Mouse (Mus musculus): ENCODE measurements around the gene Calu.
A peak's percentile ranks its signal among the peaks of the same experiment; 100 is the strongest.
"Not testable (repeated sequence)": the region's sequence is repeated elsewhere in the genome, so short reads cannot be mapped to it uniquely, and the experiment has no call there.

Calu gene

GRCm38 (mm10) chr6:29362246-29363128 is 14.6 kb downstream of the Calu start:
- no peak for DNase-seq (ENCODE audit: extremely low read depth, insufficient read length, low spot score)

- DNase-seq (ENCODE audit: extremely low read depth, insufficient read length, low spot score) = no peak
Measured at GRCm38 (mm10) chr6:29363129-29363515, 15.3 kb downstream of the Calu start.

GRCm38 (mm10) chr6:29365277-29365676 is 17.4 kb downstream of the Calu start:
- DNase-seq (ENCODE audit: extremely low read depth, insufficient read length, low spot score) = no peak

GRCm38 (mm10) chr6:29377386-29377785 is 29.5 kb downstream of the Calu start:
- DNase-seq (ENCODE audit: extremely low read depth, insufficient read length, low spot score) = no peak

GRCm38 (mm10) chr6:29378678-29379077 is 30.8 kb downstream of the Calu start:
- DNase-seq (ENCODE audit: extremely low read depth, insufficient read length, low spot score) = no peak

- no peak for DNase-seq (ENCODE audit: extremely low read depth, insufficient read length, low spot score)
Measured at GRCm38 (mm10) chr6:29379954-29380353, 32.1 kb downstream of the Calu start.

GRCm38 (mm10) chr6:29382442-29382841 is 34.6 kb downstream of the Calu start:
- DNase-seq (ENCODE audit: extremely low read depth, insufficient read length, low spot score) = no peak

GRCm38 (mm10) chr6:29388052-29388518 is 40.2 kb downstream of the Calu start, which contains the start of gene Opn1sw:
TSS of gene Opn1sw (minus strand) at chr6:29388468.
- DNase-seq (ENCODE audit: extremely low read depth, insufficient read length, low spot score) = peak; percentile 86

GRCm38 (mm10) chr6:29388606-29389080 is 40.8 kb downstream of the Calu start:
- peak; percentile 85 for DNase-seq (ENCODE audit: extremely low read depth, insufficient read length, low spot score)

- DNase-seq (ENCODE audit: extremely low read depth, insufficient read length, low spot score) = no peak
Measured at GRCm38 (mm10) chr6:29389425-29389824, 41.6 kb downstream of the Calu start.

- DNase-seq (ENCODE audit: extremely low read depth, insufficient read length, low spot score) = not testable (repeated sequence)
Measured at GRCm38 (mm10) chr6:29390500-29390899, 42.6 kb downstream of the Calu start.

GRCm38 (mm10) chr6:29391241-29391640 is 43.4 kb downstream of the Calu start:
- not testable (repeated sequence) for DNase-seq (ENCODE audit: extremely low read depth, insufficient read length, low spot score)

GRCm38 (mm10) chr6:29391802-29392201 is 43.9 kb downstream of the Calu start:
- DNase-seq (ENCODE audit: extremely low read depth, insufficient read length, low spot score) = no peak

- no peak for DNase-seq (ENCODE audit: extremely low read depth, insufficient read length, low spot score)
Measured at GRCm38 (mm10) chr6:29394286-29394685, 46.4 kb downstream of the Calu start.

- peak; percentile 81 for DNase-seq (ENCODE audit: extremely low read depth, insufficient read length, low spot score)
Measured at GRCm38 (mm10) chr6:29395910-29396713, 48.2 kb downstream of the Calu start, which contains the start of gene Ccdc136. TSS of gene Ccdc136 (plus strand) at chr6:29396309.

- no peak for DNase-seq (ENCODE audit: extremely low read depth, insufficient read length, low spot score)
Measured at GRCm38 (mm10) chr6:29396714-29397540, 49.1 kb downstream of the Calu start.

- DNase-seq (ENCODE audit: extremely low read depth, insufficient read length, low spot score) = no peak
Measured at GRCm38 (mm10) chr6:29397575-29397974, 49.7 kb downstream of the Calu start.

- no peak for DNase-seq (ENCODE audit: extremely low read depth, insufficient read length, low spot score)
Measured at GRCm38 (mm10) chr6:29399851-29400250, 52.0 kb downstream of the Calu start.

- DNase-seq (ENCODE audit: extremely low read depth, insufficient read length, low spot score) = no peak
Measured at GRCm38 (mm10) chr6:29402693-29403342, 54.9 kb downstream of the Calu start.

GRCm38 (mm10) chr6:29406412-29406811 is 58.5 kb downstream of the Calu start:
- no peak for DNase-seq (ENCODE audit: extremely low read depth, insufficient read length, low spot score)
